Mouse (Mus musculus) liver, embryonic 16.5 days (tissue): ENCODE results near the gene Thap4. TPM values are rescaled to one million over a fixed set of nuclear protein-coding genes. Genes with fewer than 3 reads are reported as not detected.

Source experiments
- polyA plus RNA-seq: library from polyadenylated mRNA; unstranded; fragments of >200 nt; fragmentation: Nextera tagmentation; extraction: Ambion mirVana; gene quantifications from 2 replicates; pipeline ENCODE4 v1.2.1, GENCODE M21; 2015

Gene Thap4
- polyA plus RNA-seq, 1 experiment from 2014 or later, result 11.9 TPM

Other genes starting within 250 kb of the Thap4 start
- 1.9 and 2.3 TPM in 2 replicates for gene Farp2, start 242.8 kb downstream of the Thap4 start, polyA plus RNA-seq
- 42.7 and 48.1 TPM in 2 replicates for gene Stk25, start 96.2 kb downstream of the Thap4 start, polyA plus RNA-seq
- 4.2 and 5.3 TPM in 2 replicates for gene Bok, start 69.2 kb downstream of the Thap4 start, polyA plus RNA-seq
- 60.2 and 63.0 TPM in 2 replicates for gene Atg4b, start 3.4 kb downstream of the Thap4 start, polyA plus RNA-seq
- gene Dtymk, start 47.1 kb upstream of the Thap4 start, polyA plus RNA-seq, result 95.9 and 110 TPM in 2 replicates
- gene Ing5, start 49.1 kb upstream of the Thap4 start, polyA plus RNA-seq, result 8.6 and 9.1 TPM in 2 replicates
- 5.6 and 6.9 TPM in 2 replicates for gene D2hgdh, start 70.0 kb upstream of the Thap4 start, polyA plus RNA-seq
- not detected in 2 replicates for gene Gal3st2, start 106.4 kb upstream of the Thap4 start, polyA plus RNA-seq
- gene Gal3st2b, start 163.4 kb upstream of the Thap4 start, polyA plus RNA-seq, result 0.05 TPM in 1 of 2 replicates, not detected in the other
- gene Gal3st2c, start 235.6 kb upstream of the Thap4 start, polyA plus RNA-seq, result not detected in 2 replicates